Mouse (Mus musculus): Measurements from ENCODE around the gene H3f3a.
"Not testable (repeated sequence)": the region's sequence is repeated elsewhere in the genome, so short reads cannot be mapped to it uniquely, and the experiment has no call there.

H3f3a gene

GRCm38 (mm10) chr1:180813885-180814740, at the start of gene H3f3a:
Gene H3f3a (minus strand): TSS chr1:180813943.
- peak; percentile 89 for DNase-seq

- no peak for DNase-seq
These were observed 46.3 kb upstream of the H3f3a start for GRCm38 (mm10) chr1:180860030-180860429.

DNA sequence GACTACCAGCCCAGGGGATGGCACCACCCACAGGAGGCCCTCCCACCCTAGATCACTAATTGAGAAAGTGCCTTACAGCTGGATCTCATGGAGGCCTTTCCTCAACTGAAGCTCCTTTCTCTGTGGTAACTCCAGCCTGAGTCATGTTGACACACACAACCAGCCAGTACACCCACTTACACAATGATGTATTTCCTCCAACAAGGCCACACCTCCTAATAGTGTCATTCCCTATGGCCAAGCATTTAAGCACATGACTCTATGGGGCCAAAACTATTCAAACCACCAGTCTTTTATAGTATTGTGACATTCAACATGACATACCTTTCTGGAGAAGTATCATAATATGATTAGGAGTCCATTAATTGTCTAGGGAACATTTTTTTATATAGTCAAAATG, 45.0 kb upstream of the H3f3a start:
- DNase-seq = no peak

- peak; percentile 100 for DNase-seq
These were observed 36.9 kb upstream of the H3f3a start, which contains the start of gene Sde2 for GRCm38 (mm10) chr1:180850316-180851270. Gene Sde2 (plus strand): TSS chr1:180851127.

- no peak for DNase-seq
These were observed 36.1 kb upstream of the H3f3a start for GRCm38 (mm10) chr1:180849701-180850301.

- DNase-seq = peak; percentile 71
These were observed 34.9 kb upstream of the H3f3a start for GRCm38 (mm10) chr1:180848511-180849241.

DNA sequence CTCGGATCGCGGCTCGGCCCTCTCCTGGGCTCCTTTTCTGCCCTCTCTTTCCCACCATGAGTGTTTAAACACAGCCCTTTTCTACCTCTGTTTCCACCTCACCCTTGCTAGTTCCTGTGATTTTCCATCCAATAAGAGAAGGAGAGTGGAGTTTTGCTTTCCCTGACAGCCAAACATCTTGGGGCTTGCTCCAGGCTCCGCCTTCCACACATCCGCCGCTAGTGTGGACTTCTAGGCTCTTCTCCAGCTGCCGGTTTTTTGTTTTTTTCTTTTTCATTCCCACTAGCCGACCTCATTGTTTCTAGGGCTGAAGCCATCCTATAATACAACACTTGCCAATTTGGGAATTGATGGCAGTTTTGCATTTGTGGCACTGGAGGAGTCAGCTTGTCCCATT, 34.4 kb upstream of the H3f3a start:
- peak; percentile 67 for DNase-seq

- DNase-seq = no peak
These were observed 28.0 kb upstream of the H3f3a start for GRCm38 (mm10) chr1:180841561-180842300.

DNA sequence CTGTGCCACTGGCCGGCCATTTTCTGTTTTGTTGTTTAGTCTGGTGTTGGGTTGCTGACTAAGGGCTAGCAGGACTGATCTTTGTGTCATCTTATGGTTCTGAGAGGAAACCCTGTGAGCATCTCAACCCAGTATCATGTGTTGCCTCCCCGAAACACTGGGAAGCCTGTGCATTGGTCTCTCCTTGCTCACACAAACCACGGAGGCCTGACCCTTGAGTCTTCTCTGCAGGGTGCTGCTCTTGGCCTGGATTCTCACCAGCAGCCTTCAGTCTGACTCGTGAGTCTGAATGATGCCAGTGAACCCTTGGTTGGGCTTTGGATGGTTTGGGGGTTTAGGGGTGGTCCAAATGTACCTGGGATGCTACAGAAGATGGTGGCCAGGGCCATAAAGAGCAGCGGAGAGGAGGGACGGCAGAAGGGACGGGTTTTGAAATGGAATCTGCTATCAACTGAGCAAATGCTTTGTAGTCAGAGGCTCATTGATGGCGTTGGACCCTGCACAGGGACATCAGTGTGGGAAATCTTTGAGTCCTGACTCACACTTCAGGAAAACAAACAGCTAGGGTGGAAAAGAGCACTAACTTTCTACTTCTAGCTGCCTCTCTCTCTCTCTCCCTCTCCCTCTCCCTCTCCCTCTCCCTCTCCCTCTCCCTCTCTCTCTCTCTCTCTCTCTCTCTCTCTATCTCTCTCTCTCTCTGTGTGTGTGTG, 25.6 kb upstream of the H3f3a start:
- DNase-seq = no peak

GRCm38 (mm10) chr1:180838014-180838413, 24.3 kb upstream of the H3f3a start:
- DNase-seq = no peak

GRCm38 (mm10) chr1:180837186-180837585, 23.4 kb upstream of the H3f3a start:
- DNase-seq = no peak

DNA sequence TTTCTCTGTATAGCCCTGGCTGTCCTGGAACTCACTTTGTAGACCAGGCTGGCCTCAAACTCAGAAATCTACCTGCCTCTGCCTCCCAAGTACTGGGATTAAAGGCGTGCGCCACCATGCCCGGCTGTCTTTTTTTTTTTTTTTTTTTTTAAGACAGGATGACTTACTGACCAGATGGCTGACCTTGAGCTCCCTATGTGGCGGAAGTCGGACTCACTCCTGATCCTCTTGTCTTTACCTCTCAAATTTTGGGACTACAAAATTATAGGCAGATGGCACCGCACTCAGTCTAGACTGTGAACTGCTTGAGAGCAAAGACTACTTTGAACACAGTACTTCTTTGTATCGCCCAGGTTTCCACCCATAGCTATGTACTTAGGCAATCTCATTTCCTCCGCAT, 22.7 kb upstream of the H3f3a start:
- DNase-seq = not testable (repeated sequence)

- no peak for DNase-seq
These were observed 21.7 kb upstream of the H3f3a start for GRCm38 (mm10) chr1:180835273-180836015.

GRCm38 (mm10) chr1:180830588-180831346, 17.0 kb upstream of the H3f3a start:
- no peak for DNase-seq

GRCm38 (mm10) chr1:180830175-180830574, 16.4 kb upstream of the H3f3a start:
- DNase-seq = no peak

GRCm38 (mm10) chr1:180829775-180830174, 16.0 kb upstream of the H3f3a start:
- peak; percentile 28 for DNase-seq

GRCm38 (mm10) chr1:180826634-180827033, 12.9 kb upstream of the H3f3a start:
- DNase-seq = no peak

- DNase-seq = peak; percentile 65
These were observed 11.0 kb upstream of the H3f3a start for GRCm38 (mm10) chr1:180824721-180825120.

- DNase-seq = no peak
These were observed 10.0 kb upstream of the H3f3a start for GRCm38 (mm10) chr1:180823716-180824115.
